Mouse (Mus musculus) cerebellum, adult 2 months (tissue): ENCODE results near the gene Mfn2. TPM values are rescaled to one million over a fixed set of nuclear protein-coding genes. Genes with fewer than 3 reads are reported as not detected.

ENCODE experiments used
- DNase-seq, 2 experiments: peaks; one replicate each; pipeline ENCODE4 v3.0.0; 2021
- H3K27ac ChIP-seq: fragments of 200-500 bp; 2 replicates; pipeline ENCODE4 v1.5.1; 2012; ENCODE audit warnings: low read length, control low read depth, inconsistent platforms; ENCODE audit not compliant: insufficient read depth
- H3K27me3 ChIP-seq: fragments of 200-500 bp; 2 replicates; pipeline ENCODE4 v1.6.1; 2012; ENCODE audit warnings: inconsistent platforms, mild to moderate bottlenecking, low read length, moderate library complexity; ENCODE audit not compliant: control insufficient read depth, insufficient read depth
- H3K4me1 ChIP-seq: fragments of 200-500 bp; 2 replicates; pipeline ENCODE4 v1.6.1; 2011; ENCODE audit warnings: low read length; ENCODE audit not compliant: control insufficient read depth, insufficient read depth
- H3K4me3 ChIP-seq: fragments of 200-500 bp; replicated peaks from 2 replicates; pipeline ENCODE3; 2011; ENCODE audit warnings: mild to moderate bottlenecking, low read depth, low read length, control low read depth; ENCODE audit not compliant: insufficient read depth
- CTCF ChIP-seq: fragments of 200-500 bp; IDR thresholded peaks from 2 replicates; pipeline ENCODE4 v1.5.1; 2011; ENCODE audit warnings: low read depth, mild to moderate bottlenecking, control low read depth, low read length, moderate library complexity, borderline replicate concordance; ENCODE audit not compliant: insufficient read depth
- POLR2A ChIP-seq: fragments of 200-500 bp; IDR thresholded peaks from 2 replicates; pipeline ENCODE4 v1.6.1; 2011; ENCODE audit warnings: low read length, control low read depth, borderline replicate concordance; ENCODE audit not compliant: insufficient read depth
- WGBS: fragments of 180-500 bp; shearing (Covaris S2); methylation state at CpG from one replicate; pipeline ENCODE4 v1.1.7; 2018; 5-methylcytosine and 5-hydroxymethylcytosine counted together
- polyA plus RNA-seq: library from polyadenylated mRNA; depleted of rRNA; stranded (reverse); fragments of >200 nt; gene quantifications from 2 replicates; pipeline ENCODE4 v1.2.3, GENCODE M21; 2012

The Mfn2 gene
- polyA plus RNA-seq, 1 experiment, result 113 TPM

GRCm38 (mm10) chr4:147906230-147906629 is 1.7 kb upstream of the Mfn2 start:
- Histone ChIP-seq H3K27me3 (no peaks in the 10 kb centered on the region), H3K4me3 (no peak overlapping the region), H3K27ac (no peak overlapping the region), H3K4me1 (peaks cover 10% of the 10 kb centered on the region; the same call in 1 of the 2 replicates)
- DNase-seq, result no peak
- 90% methylated on average over 5 of the region's 5 CpGs for WGBS
- TF ChIP-seq POLR2A (no peak), CTCF (no peak)

GRCm38 (mm10) chr4:147905090-147905659 is 671 bp upstream of the Mfn2 start:
- Histone ChIP-seq H3K4me3 (peak overlapping the region; percentile 100), H3K4me1 (peaks cover 10% of the 10 kb centered on the region; the same call in 1 of the 2 replicates), H3K27me3 (no peaks in the 10 kb centered on the region), H3K27ac (peak overlapping the region; percentile 69; the same call in 1 of the 2 replicates)
- WGBS, result 0% methylated on average over 8 of the region's 8 CpGs
- DNase-seq, result peak in 1 of 2 experiments; percentile 40
- TF ChIP-seq POLR2A, result peak; percentile 38; the same call in 1 of the 2 replicates
- no peak for TF ChIP-seq CTCF

GRCm38 (mm10) chr4:147903601-147904000 is 903 bp downstream of the Mfn2 start:
- TF ChIP-seq CTCF, result no peak
- no peak for TF ChIP-seq POLR2A
- Histone ChIP-seq H3K4me1 (peaks cover 14% of the 10 kb centered on the region), H3K27ac (no peak overlapping the region), H3K27me3 (no peaks in the 10 kb centered on the region), H3K4me3 (peak overlapping the region; percentile 100)
- WGBS, result 55% methylated on average over 3 of the region's 3 CpGs
- DNase-seq, result no peak

- DNase-seq, result no peak
- WGBS, result 84% methylated on average over 12 of the region's 12 CpGs
- H3K27ac ChIP-seq, result no peak overlapping the region
- H3K4me3 ChIP-seq, result no peak overlapping the region
- no peaks in the 10 kb centered on the region for H3K27me3 ChIP-seq
- no peak for TF ChIP-seq CTCF
- no peak for TF ChIP-seq POLR2A
- H3K4me1 ChIP-seq, result peaks cover 20% of the 10 kb centered on the region
Measured at GRCm38 (mm10) chr4:147902906-147903500, 1.5 kb downstream of the Mfn2 start.

GRCm38 (mm10) chr4:147900452-147900851 is 4.1 kb downstream of the Mfn2 start:
- Histone ChIP-seq H3K27ac (no peak overlapping the region), H3K4me3 (no peak overlapping the region), H3K27me3 (no peaks in the 10 kb centered on the region), H3K4me1 (peaks cover 41% of the 10 kb centered on the region)
- TF ChIP-seq POLR2A (no peak), CTCF (no peak)
- DNase-seq, result no peak
- 83% methylated on average over 7 of the region's 7 CpGs for WGBS

- H3K27ac ChIP-seq, result peak overlapping the region; percentile 38; the same call in 1 of the 2 replicates
- no peak overlapping the region for H3K4me3 ChIP-seq
- whole genome bisulfite sequencing, result 4% methylated on average over 3 of the region's 3 CpGs
- peaks cover 32% of the 10 kb centered on the region for H3K4me1 ChIP-seq
- peak; percentile 53 to 77 for DNase-seq
- H3K27me3 ChIP-seq, result no peaks in the 10 kb centered on the region
- TF ChIP-seq POLR2A, result no peak
- no peak for TF ChIP-seq CTCF
Measured at GRCm38 (mm10) chr4:147897348-147897747, 7.2 kb downstream of the Mfn2 start.

- no peak for TF ChIP-seq CTCF
- TF ChIP-seq POLR2A, result no peak
- H3K4me1 ChIP-seq, result peaks cover 32% of the 10 kb centered on the region
- H3K4me3 ChIP-seq, result no peak overlapping the region
- WGBS, result 48% methylated on average over 1 of the region's 1 CpGs
- no peak overlapping the region for H3K27ac ChIP-seq
- DNase-seq, result no peak
- H3K27me3 ChIP-seq, result no peaks in the 10 kb centered on the region
Measured at GRCm38 (mm10) chr4:147896411-147896810, 8.1 kb downstream of the Mfn2 start.

GRCm38 (mm10) chr4:147895815-147896330 is 8.6 kb downstream of the Mfn2 start:
- H3K4me1 ChIP-seq, result peaks cover 32% of the 10 kb centered on the region
- TF ChIP-seq CTCF, result no peak
- no peak for TF ChIP-seq POLR2A
- WGBS, result 63% methylated on average over 4 of the region's 4 CpGs
- H3K27me3 ChIP-seq, result no peaks in the 10 kb centered on the region
- H3K27ac ChIP-seq, result no peak overlapping the region
- DNase-seq, result no peak
- no peak overlapping the region for H3K4me3 ChIP-seq
